Mouse (Mus musculus): ENCODE measurements at regions not wholly inside any gene's neighbourhood (a gene's known extent, or its start where the extent isn't known, plus 50 kb on each side); places are given as distances from the start of the nearest gene placed in this dataset.

GRCm38 (mm10) chr2:51566554-51567246 lies 60.6 kb upstream of the Tas2r134 start:
- TF ChIP-seq POLR2A (IDR thresholded peaks at IDR 0.05; ENCODE audit: low read depth, low read length) = no peak
- no peak for TF ChIP-seq CTCF (IDR thresholded peaks at IDR 0.05; ENCODE audit: borderline replicate concordance, insufficient read depth, low read length)
- Histone ChIP-seq H3K4me1 (ENCODE audit: control insufficient read depth, insufficient read depth, low read length) (no peaks in the 10 kb centered on the region), H3K27ac (ENCODE audit: insufficient read depth, low read length) (no peak overlapping the region), H3K4me3 (ENCODE audit: insufficient read depth, low read length) (no peak overlapping the region)

GRCm38 (mm10) chr2:51563881-51564280 lies 63.4 kb upstream of the Tas2r134 start:
- TF ChIP-seq POLR2A (IDR thresholded peaks at IDR 0.05; ENCODE audit: low read depth, low read length) (no peak), CTCF (IDR thresholded peaks at IDR 0.05; ENCODE audit: borderline replicate concordance, insufficient read depth, low read length) (no peak)
- Histone ChIP-seq H3K4me3 (ENCODE audit: insufficient read depth, low read length) (no peak overlapping the region), H3K4me1 (ENCODE audit: control insufficient read depth, insufficient read depth, low read length) (no peaks in the 10 kb centered on the region), H3K27ac (ENCODE audit: insufficient read depth, low read length) (no peak overlapping the region)

GRCm38 (mm10) chr2:51563240-51563639 lies 64.1 kb upstream of the Tas2r134 start:
- Histone ChIP-seq H3K4me3 (ENCODE audit: insufficient read depth, low read length) (no peak overlapping the region), H3K27ac (ENCODE audit: insufficient read depth, low read length) (no peak overlapping the region), H3K4me1 (ENCODE audit: control insufficient read depth, insufficient read depth, low read length) (no peaks in the 10 kb centered on the region)
- no peak for TF ChIP-seq CTCF (IDR thresholded peaks at IDR 0.05; ENCODE audit: borderline replicate concordance, insufficient read depth, low read length)
- no peak for TF ChIP-seq POLR2A (IDR thresholded peaks at IDR 0.05; ENCODE audit: low read depth, low read length)

- TF ChIP-seq CTCF (IDR thresholded peaks at IDR 0.05; ENCODE audit: borderline replicate concordance, insufficient read depth, low read length) = no peak
- no peak for TF ChIP-seq POLR2A (IDR thresholded peaks at IDR 0.05; ENCODE audit: low read depth, low read length)
- H3K27ac ChIP-seq (ENCODE audit: insufficient read depth, low read length) = no peak overlapping the region
- H3K4me3 ChIP-seq (ENCODE audit: insufficient read depth, low read length) = no peak overlapping the region
- H3K4me1 ChIP-seq (ENCODE audit: control insufficient read depth, insufficient read depth, low read length) = no peaks in the 10 kb centered on the region
Observed at GRCm38 (mm10) chr2:51550863-51551262, 76.4 kb upstream of the Tas2r134 start.

GRCm38 (mm10) chr2:51549125-51549524 lies 78.2 kb upstream of the Tas2r134 start:
- Histone ChIP-seq H3K27ac (ENCODE audit: insufficient read depth, low read length) (no peak overlapping the region), H3K4me1 (ENCODE audit: control insufficient read depth, insufficient read depth, low read length) (no peaks in the 10 kb centered on the region), H3K4me3 (ENCODE audit: insufficient read depth, low read length) (no peak overlapping the region)
- TF ChIP-seq CTCF (IDR thresholded peaks at IDR 0.05; ENCODE audit: borderline replicate concordance, insufficient read depth, low read length) = no peak
- no peak for TF ChIP-seq POLR2A (IDR thresholded peaks at IDR 0.05; ENCODE audit: low read depth, low read length)

- Histone ChIP-seq H3K4me1 (ENCODE audit: control insufficient read depth, insufficient read depth, low read length) (no peaks in the 10 kb centered on the region), H3K27ac (ENCODE audit: insufficient read depth, low read length) (no peak overlapping the region), H3K4me3 (ENCODE audit: insufficient read depth, low read length) (no peak overlapping the region)
- TF ChIP-seq CTCF (IDR thresholded peaks at IDR 0.05; ENCODE audit: borderline replicate concordance, insufficient read depth, low read length) (no peak), POLR2A (IDR thresholded peaks at IDR 0.05; ENCODE audit: low read depth, low read length) (no peak)
Observed at GRCm38 (mm10) chr2:51546181-51546580, 81.1 kb upstream of the Tas2r134 start.

GRCm38 (mm10) chr2:51543949-51544348 lies 83.4 kb upstream of the Tas2r134 start:
- TF ChIP-seq POLR2A (IDR thresholded peaks at IDR 0.05; ENCODE audit: low read depth, low read length) = no peak
- no peak for TF ChIP-seq CTCF (IDR thresholded peaks at IDR 0.05; ENCODE audit: borderline replicate concordance, insufficient read depth, low read length)
- Histone ChIP-seq H3K4me3 (ENCODE audit: insufficient read depth, low read length) (no peak overlapping the region), H3K27ac (ENCODE audit: insufficient read depth, low read length) (no peak overlapping the region), H3K4me1 (ENCODE audit: control insufficient read depth, insufficient read depth, low read length) (no peaks in the 10 kb centered on the region)

- H3K4me1 ChIP-seq (ENCODE audit: control insufficient read depth, insufficient read depth, low read length) = no peaks in the 10 kb centered on the region
- no peak overlapping the region for H3K4me3 ChIP-seq (ENCODE audit: insufficient read depth, low read length)
- peak; percentile 13; the same call in 1 of the 2 replicates for TF ChIP-seq CTCF (IDR thresholded peaks at IDR 0.05; ENCODE audit: borderline replicate concordance, insufficient read depth, low read length)
- TF ChIP-seq POLR2A (IDR thresholded peaks at IDR 0.05; ENCODE audit: low read depth, low read length) = no peak
- H3K27ac ChIP-seq (ENCODE audit: insufficient read depth, low read length) = no peak overlapping the region
Observed at GRCm38 (mm10) chr2:51542272-51542671, 85.0 kb upstream of the Tas2r134 start.

GRCm38 (mm10) chr2:51532709-51533414 lies 94.4 kb upstream of the Tas2r134 start:
- H3K27ac ChIP-seq (ENCODE audit: insufficient read depth, low read length) = no peak overlapping the region
- TF ChIP-seq CTCF (IDR thresholded peaks at IDR 0.05; ENCODE audit: borderline replicate concordance, insufficient read depth, low read length) = no peak
- TF ChIP-seq POLR2A (IDR thresholded peaks at IDR 0.05; ENCODE audit: low read depth, low read length) = no peak
- H3K4me1 ChIP-seq (ENCODE audit: control insufficient read depth, insufficient read depth, low read length) = peaks cover 14% of the 10 kb centered on the region
- H3K4me3 ChIP-seq (ENCODE audit: insufficient read depth, low read length) = no peak overlapping the region

Data from embryonic fibroblast, embryonic 13.5 days (primary cell).